Mouse (Mus musculus) layer of hippocampus, postnatal 36 days (tissue): ENCODE measurements around the gene Acadl. TPM values are rescaled to one million over a fixed set of nuclear protein-coding genes. Genes with fewer than 3 reads are reported as not detected.

Source experiments
- total RNA-seq, 2 experiments: library from RNA; stranded (reverse); gene quantifications; 2 replicates each; pipeline ENCODE4 v1.2.3; 2021

Acadl gene
- total RNA-seq, 2 experiments from 2014 or later, result 32.3 to 34.2 TPM

Other genes starting within 250 kb of the Acadl start
- gene Rpe, start 162.4 kb downstream of the Acadl start, total RNA-seq, result 10 to 100 TPM; 38.9 to 39.3 TPM
- 10 to 100 TPM; 22.2 to 26.0 TPM for gene Kansl1l, start 45.7 kb downstream of the Acadl start, total RNA-seq
- gene Myl1, start 82.1 kb upstream of the Acadl start, total RNA-seq, result under 1 TPM; 0.56 to 0.97 TPM
- 100 to 1,000 TPM; 178 to 205 TPM for gene Lancl1, start 175.6 kb upstream of the Acadl start, total RNA-seq